Mouse (Mus musculus) adrenal gland, adult 2 months (tissue): Measurements from ENCODE around the gene Olfr525. TPM values are rescaled to one million over a fixed set of nuclear protein-coding genes. Genes with fewer than 3 reads are reported as not detected.

Source experiments
- DNase-seq: peaks from one replicate; pipeline ENCODE4 v3.0.0; 2021
- long read RNA-seq: library from polyadenylated mRNA; stranded (forward); transcript quantifications from one replicate; pipeline ENCODE4 v2.0.0, GENCODE M21; 2021
- polyA plus RNA-seq: library from polyadenylated mRNA; depleted of rRNA; stranded (reverse); fragments of >200 nt; gene quantifications from 2 replicates; pipeline ENCODE4 v1.2.3, GENCODE M21; 2012; rRNA removed
- total RNA-seq, 2 experiments: library from RNA; stranded (reverse); gene quantifications; 2 replicates each; pipeline ENCODE4 v1.2.3; 2021

Gene Olfr525
- total RNA-seq, result not detected
- polyA plus RNA-seq, result not detected in 2 replicates
- long read RNA-seq, result 0 reads

DNA sequence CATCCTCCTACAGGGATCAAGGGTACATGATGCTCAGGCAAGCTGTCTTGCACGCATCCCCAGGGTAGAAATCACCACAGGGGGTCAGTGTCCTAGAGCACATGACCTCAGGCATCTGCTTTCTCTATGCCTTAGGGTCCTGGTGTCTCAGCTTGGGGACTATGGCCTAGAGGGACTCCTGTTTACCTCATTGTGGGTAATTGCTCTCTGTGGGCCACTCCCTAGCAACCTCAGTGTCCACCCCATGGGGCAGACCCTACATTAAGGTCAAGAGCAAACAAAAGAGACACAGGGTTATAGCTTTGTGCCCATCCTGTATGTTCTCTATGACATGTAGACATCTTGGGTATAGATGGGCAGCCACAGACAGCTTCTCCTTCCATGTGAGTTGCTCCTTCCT is at the start of gene Olfr525:
Olfr525 (plus strand) TSS at position 301 of the 400 bp plus-strand sequence.
- DNase-seq, result no peak

DNA sequence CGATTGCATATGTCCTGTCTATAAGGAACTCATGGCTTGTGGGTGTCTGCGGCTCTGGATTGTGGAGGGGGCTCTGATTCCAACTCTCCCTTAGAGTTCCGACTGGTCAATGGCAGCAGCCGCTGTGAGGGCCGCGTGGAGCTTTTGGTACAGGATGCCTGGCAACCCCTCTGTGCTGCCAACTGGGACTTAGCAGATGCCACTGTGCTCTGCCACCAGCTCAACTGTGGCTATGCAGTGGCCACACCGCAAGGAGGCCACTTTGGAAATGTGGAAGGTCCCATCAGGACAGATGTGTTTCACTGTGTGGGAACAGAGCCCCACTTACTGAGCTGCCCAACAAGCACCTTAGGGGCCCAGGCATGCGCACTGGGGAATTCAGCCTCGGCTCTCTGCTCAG is 24.9 kb upstream of the Olfr525 start:
- DNase-seq, result no peak

DNA sequence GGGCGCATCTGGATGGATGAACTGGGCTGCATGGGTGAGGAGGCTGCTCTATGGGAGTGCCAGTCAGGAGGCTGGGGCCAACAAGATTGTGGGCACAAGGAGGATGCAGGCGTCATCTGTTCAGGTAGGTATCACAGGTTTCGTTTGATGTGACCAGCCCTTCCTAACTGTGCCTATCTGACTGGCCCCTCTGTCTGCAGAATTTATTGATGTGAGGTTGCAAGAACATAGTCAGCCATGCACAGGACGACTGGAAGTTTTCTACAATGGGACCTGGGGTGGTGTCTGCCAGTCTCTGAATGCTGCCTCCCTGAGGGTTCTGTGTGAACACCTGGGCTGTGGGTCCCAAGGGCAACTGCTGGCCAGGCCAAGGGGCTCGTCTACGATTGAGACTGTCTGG is 23.8 kb upstream of the Olfr525 start:
- DNase-seq, result no peak

DNA sequence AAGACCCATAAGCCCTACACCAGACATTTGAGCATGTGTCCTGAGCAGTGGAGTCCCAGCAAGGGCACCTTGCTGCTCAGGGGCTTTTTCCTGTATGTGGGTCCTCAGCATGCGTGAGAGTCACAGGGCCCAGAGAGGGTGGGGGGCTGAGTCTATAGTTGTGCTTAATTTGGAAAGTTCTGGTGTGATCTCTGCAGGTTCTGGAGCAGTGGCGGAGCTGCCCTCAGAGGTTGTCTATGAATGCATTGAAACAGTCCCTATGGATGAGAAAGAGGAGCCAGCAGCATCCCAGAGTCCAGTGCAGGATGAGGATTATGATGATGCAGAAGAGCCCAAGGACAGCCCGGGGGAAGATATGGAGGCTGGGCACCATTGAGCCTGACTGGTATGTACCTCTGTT is 21.2 kb upstream of the Olfr525 start:
- no peak for DNase-seq

DNA sequence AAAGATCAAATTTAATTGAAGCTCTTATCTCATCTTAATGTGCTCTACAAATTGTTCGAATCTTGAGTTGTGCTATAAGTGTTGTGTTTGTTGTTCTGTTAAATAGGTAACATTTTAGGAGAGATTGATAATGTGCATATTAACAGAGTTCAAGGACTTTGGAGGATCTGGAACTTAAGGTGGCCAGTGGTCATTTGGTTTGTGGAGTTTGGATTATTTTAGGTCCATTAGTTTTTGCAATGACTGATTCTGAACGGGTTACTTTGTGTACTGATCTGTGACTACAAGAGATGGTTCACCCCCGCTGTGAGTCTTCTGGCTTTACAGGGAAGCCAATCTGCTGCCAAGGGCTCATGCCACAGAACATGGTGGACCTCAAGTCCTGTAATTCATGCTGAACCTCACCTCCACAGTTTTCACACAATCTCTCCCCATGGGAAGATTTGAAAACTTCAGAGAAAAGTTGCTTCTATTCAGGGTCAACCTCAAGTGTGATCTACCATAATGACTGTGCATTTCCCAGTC is 735 bp upstream of the Olfr525 start:
- no peak for DNase-seq

DNA sequence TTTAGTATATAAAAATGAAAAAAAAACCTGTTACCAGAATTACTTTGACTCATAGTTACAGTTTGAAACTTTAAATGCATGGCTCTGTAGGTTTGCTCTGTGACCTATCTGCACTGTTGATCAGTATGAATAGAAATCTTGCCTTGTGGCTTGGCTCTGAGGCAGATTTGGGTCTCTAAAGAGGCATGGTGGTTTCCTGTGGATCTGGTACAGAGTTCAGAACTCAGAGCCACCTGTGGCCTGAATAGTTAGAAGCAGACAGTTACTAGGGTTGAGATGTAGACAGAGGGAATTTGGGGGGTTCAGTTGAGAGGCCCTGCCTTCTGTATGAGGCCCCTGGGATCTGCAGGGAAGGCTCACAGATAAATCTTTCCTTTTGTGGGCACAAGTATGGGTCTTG is 477 bp downstream of the Olfr525 start:
- DNase-seq, result no peak

DNA sequence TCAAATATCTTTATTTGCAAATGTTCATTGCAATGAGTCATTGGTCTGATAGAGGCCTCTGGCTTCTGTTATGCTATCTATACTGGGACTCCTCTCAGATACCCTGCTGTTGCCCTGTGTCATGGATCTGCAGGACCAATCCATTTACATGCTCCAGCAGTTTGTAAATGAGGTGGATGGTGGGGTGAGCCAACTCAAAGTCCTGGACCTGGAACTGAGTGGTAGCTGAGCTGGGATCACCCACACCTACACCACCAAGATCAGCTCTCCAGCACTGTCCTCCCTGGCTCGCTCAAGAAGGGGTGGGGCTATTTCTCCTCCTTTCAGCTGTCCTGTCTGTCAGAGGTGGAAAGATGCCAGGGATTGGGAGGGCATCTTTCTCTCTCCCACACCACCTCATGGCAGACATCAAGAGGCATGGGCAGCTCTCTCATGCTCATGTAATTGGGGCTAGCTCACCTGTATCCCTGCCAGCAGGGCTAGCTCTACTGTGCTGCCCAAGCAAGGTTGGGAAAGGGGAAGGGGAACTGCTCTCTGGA is 9.2 kb downstream of the Olfr525 start:
- DNase-seq, result no peak

DNA sequence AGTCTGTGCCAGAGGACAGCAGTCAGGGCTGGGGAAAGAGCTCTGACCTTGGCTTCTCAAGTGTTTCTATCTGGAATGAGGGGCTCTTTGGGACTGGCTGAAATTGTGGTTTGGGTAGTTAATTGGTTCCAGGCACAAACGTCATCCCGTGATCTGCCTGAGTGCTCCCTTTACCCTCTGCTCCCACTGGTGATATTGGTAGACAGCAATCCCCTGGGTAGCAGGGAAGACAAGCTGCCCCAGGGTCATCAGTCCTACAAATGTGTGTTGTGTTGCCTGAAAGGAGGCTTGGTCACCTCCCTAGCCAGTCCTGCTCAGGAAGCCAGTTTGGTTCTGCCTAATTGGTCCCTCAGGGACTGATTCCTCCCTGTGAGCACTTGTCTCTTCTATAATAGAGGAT is 13.1 kb downstream of the Olfr525 start, which contains the start of gene Olfr527:
Olfr527 (plus strand) TSS at position 301 of the 400 bp plus-strand sequence.
- DNase-seq, result no peak

DNA sequence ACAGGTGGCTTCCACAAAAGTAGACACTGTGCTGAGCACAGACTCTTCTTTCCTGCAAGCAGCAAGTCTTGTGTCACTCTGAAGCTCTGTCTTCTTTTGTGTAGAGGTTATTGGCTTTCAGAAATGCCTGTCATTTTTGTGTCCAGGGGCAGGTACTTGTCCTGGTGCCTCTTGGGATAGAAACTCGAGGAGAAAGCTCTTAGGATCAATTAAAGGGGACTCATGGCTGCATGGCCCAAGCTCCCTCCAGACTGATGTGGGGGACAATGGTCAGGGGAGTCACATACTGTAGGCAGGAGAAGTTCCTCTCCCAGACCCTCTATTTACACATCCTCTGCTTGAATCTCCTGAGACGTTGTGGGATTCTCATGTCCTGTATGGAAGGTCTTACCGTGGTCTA is 40.9 kb downstream of the Olfr525 start, which contains the start of gene Olfr60:
Olfr60 (minus strand) TSS at position 101 of the 400 bp plus-strand sequence.
- DNase-seq, result no peak

DNA sequence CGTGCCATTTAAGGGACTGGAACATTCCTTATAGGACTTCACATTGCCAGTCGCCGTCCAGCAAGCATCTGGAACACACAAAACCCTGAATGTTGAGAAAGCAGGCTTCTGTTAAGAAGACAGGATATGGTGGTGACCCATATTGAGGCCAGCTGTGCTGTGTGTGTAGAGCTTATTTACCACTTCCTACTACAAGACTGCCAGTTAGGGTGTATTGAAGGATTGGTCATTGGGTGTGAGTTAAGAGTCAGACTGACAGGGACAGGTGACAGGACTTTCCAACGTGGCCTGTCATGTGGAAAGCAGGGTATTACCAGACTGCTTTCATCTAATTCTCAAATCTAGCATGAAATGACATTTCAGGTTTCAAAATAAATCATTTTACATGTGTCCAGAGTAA is 53.6 kb downstream of the Olfr525 start:
- DNase-seq, result no peak

DNA sequence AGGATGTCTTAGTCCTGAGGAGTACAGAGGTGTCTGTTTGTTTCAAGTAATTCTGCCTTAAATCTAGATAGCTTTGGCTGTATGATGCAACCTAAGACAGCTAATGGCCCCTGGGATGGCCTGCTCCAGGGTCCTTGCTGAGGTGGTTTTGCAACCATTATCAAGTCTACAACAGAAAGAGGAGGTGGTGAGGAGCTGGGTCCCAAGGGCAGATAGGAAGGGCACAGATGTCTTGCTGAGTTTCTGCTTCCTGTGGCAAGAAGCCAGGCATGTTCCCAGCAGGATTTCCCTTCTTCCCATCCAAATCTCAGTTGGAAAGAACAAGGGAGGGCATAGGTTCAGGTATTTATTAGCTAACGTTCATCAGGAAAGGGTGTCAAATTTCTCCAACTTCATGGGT is 55.6 kb downstream of the Olfr525 start, which contains the start of gene Olfr530:
Olfr530 (minus strand) TSS at position 101 of the 400 bp plus-strand sequence.
- no peak for DNase-seq

DNA sequence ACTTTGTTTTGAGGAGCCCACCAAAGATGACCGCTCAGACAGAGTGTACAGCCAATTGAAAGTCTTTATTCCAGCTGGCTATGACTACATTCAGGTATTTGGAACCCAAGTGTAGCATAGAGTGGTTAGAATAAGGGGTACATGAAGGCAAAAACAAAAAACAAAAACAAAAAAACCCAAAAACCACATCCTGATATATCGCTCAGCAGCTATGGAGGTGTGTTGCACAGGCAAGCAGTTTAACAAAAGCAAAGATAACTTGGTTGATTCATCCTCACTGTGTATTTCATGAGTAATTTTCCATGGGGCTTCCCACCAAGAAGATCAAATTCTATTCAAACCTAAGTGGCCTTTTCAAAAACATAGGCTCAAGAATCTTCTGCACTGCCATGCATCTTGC is 56.3 kb downstream of the Olfr525 start:
- no peak for DNase-seq

Other genes with a start within 250 kb of the Olfr525 start
- 1 to 10 TPM; 5.7 to 5.9 TPM for gene Caly, start 238.3 kb upstream of the Olfr525 start, total RNA-seq
- gene Caly, start 238.3 kb upstream of the Olfr525 start, polyA plus RNA-seq, result 13.9 and 21.2 TPM in 2 replicates
- not detected for gene Prap1, start 227.5 kb upstream of the Olfr525 start, total RNA-seq
- not detected in 2 replicates for gene Prap1, start 227.5 kb upstream of the Olfr525 start, polyA plus RNA-seq
- gene Fuom, start 218.4 kb upstream of the Olfr525 start, total RNA-seq, result 10 to 100 TPM; 61.9 to 72.5 TPM
- gene Fuom, start 218.4 kb upstream of the Olfr525 start, polyA plus RNA-seq, result 89.3 and 100 TPM in 2 replicates
- 10 to 100 TPM; 19.4 to 22.6 TPM for gene Paox, start 205.1 kb upstream of the Olfr525 start, total RNA-seq
- gene Paox, start 205.1 kb upstream of the Olfr525 start, polyA plus RNA-seq, result 14.9 and 18.9 TPM in 2 replicates
- 100 to 1,000 TPM; 395 to 540 TPM for gene Echs1, start 204.4 kb upstream of the Olfr525 start, total RNA-seq
- 136 and 147 TPM in 2 replicates for gene Echs1, start 204.4 kb upstream of the Olfr525 start, polyA plus RNA-seq
- gene Mtg1, start 183.3 kb upstream of the Olfr525 start, total RNA-seq, result 10 to 100 TPM; 27.4 to 38.2 TPM
- 19.0 and 22.6 TPM in 2 replicates for gene Mtg1, start 183.3 kb upstream of the Olfr525 start, polyA plus RNA-seq
- gene Sprn, start 166.0 kb upstream of the Olfr525 start, total RNA-seq, result 1 to 10 TPM in 1 of 2 experiments, under 1 TPM in 1; 0.55 to 1.2 TPM
- gene Sprn, start 166.0 kb upstream of the Olfr525 start, polyA plus RNA-seq, result 0.99 and 2.4 TPM in 2 replicates
- not detected for gene Olfr522, start 156.1 kb upstream of the Olfr525 start, total RNA-seq
- gene Olfr522, start 156.1 kb upstream of the Olfr525 start, polyA plus RNA-seq, result not detected in 2 replicates
- gene Olfr523, start 147.6 kb upstream of the Olfr525 start, total RNA-seq, result not detected
- gene Olfr523, start 147.6 kb upstream of the Olfr525 start, polyA plus RNA-seq, result not detected in 2 replicates
- gene Olfr524, start 114.9 kb upstream of the Olfr525 start, total RNA-seq, result not detected
- gene Olfr524, start 114.9 kb upstream of the Olfr525 start, polyA plus RNA-seq, result not detected in 2 replicates
- gene Cd163l1, start 102.6 kb upstream of the Olfr525 start, total RNA-seq, result not detected
- gene Cd163l1, start 102.6 kb upstream of the Olfr525 start, polyA plus RNA-seq, result 0.08 TPM in 1 of 2 replicates, not detected in the other
- gene 5830411N06Rik, start 73.6 kb upstream of the Olfr525 start, total RNA-seq, result not detected
- not detected in 2 replicates for gene 5830411N06Rik, start 73.6 kb upstream of the Olfr525 start, polyA plus RNA-seq
- not detected for gene Olfr527, start 13.2 kb downstream of the Olfr525 start, total RNA-seq
- 0.11 TPM in 1 of 2 replicates, not detected in the other for gene Olfr527, start 13.2 kb downstream of the Olfr525 start, polyA plus RNA-seq
- not detected for gene Olfr60, start 40.8 kb downstream of the Olfr525 start, total RNA-seq
- not detected in 2 replicates for gene Olfr60, start 40.8 kb downstream of the Olfr525 start, polyA plus RNA-seq
- gene Olfr530, start 55.5 kb downstream of the Olfr525 start, total RNA-seq, result not detected
- not detected in 2 replicates for gene Olfr530, start 55.5 kb downstream of the Olfr525 start, polyA plus RNA-seq
- not detected for gene Olfr531, start 82.1 kb downstream of the Olfr525 start, total RNA-seq
- not detected in 2 replicates for gene Olfr531, start 82.1 kb downstream of the Olfr525 start, polyA plus RNA-seq
- not detected for gene Olfr532, start 100.8 kb downstream of the Olfr525 start, total RNA-seq
- not detected in 2 replicates for gene Olfr532, start 100.8 kb downstream of the Olfr525 start, polyA plus RNA-seq
- not detected for gene Olfr533, start 142.5 kb downstream of the Olfr525 start, total RNA-seq
- not detected in 2 replicates for gene Olfr533, start 142.5 kb downstream of the Olfr525 start, polyA plus RNA-seq
- not detected for gene Olfr535, start 163.4 kb downstream of the Olfr525 start, total RNA-seq
- gene Olfr535, start 163.4 kb downstream of the Olfr525 start, polyA plus RNA-seq, result not detected in 2 replicates
- gene Olfr536, start 186.5 kb downstream of the Olfr525 start, total RNA-seq, result not detected
- not detected in 2 replicates for gene Olfr536, start 186.5 kb downstream of the Olfr525 start, polyA plus RNA-seq
- gene Olfr538, start 247.0 kb downstream of the Olfr525 start, total RNA-seq, result not detected
- gene Olfr538, start 247.0 kb downstream of the Olfr525 start, polyA plus RNA-seq, result not detected in 2 replicates